Mouse (Mus musculus): ENCODE measurements around the gene Ninj1. TPM values are rescaled to one million over a fixed set of nuclear protein-coding genes. Genes with fewer than 3 reads are reported as not detected.

Gene Ninj1
- polyA plus RNA-seq, 2 experiments, result 29.0 to 43.7 TPM

GRCm38 (mm10) chr13:49225633-49226032 lies 38.3 kb downstream of the Ninj1 start:
- TF ChIP-seq CTCF (IDR thresholded peaks at IDR 0.05; ENCODE audit: low read depth) (no peak), EP300 (IDR thresholded peaks at IDR 0.05; ENCODE audit: low read depth) (no peak)
- 44% methylated on average over 4 of the region's 4 CpGs for WGBS (ENCODE audit: insufficient replicate concordance)
- no peak for ATAC-seq (ENCODE audit: insufficient read depth)

DNA sequence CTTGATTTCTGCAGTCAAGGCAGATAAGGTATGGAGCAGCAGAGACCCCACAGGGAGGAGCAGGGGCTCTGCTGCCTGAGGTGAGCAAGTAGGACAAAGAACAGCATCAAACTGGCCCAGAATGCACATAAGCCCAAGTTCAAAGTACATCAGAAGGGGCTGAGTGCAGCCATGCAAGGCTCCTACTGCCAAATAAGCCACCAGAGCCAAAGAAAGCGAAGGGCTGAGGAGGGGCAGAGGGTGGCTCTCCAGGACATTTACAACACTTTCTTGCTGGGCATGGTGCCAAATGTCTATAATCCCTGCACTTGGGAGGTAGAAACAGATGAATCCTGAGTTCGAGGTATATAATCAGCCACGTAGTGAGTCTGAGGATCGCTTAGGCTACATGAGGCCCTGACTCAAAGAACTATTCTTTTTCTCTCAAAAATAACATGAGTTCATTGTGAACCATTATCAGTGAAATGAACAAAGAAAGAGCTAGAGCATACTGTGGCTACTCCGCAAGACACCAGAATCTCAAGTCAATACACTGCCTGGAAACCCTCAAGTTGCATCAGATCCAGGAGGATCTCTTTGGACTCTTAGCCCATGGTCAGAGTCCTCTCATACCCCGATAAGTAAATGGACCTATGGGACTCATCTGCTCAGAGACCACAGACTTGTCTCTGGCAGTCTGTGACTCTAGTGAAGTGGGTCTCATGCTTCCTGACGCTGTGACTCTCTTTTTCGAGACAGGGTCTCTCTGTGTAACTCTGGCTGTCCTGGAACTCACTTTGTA lies 46.7 kb downstream of the Ninj1 start:
- Histone ChIP-seq H3K27me3 (ENCODE audit: control insufficient read depth, insufficient read depth, low read length) (no peaks in the 10 kb centered on the region), H3K36me3 (replicated peaks; ENCODE audit: control insufficient read depth, insufficient read depth, low read depth) (no peaks in the 10 kb centered on the region), H3K4me1 (replicated peaks; ENCODE audit: control insufficient read depth in 2 of 2, insufficient read depth in 2 of 2, low read length in 1 of 2) (no peaks in the 10 kb centered on the region), H3K9me3 (ENCODE audit: control insufficient read depth, low read length) (no peaks in the 10 kb centered on the region), H3K4me2 (ENCODE audit: low read depth) (no peak overlapping the region), H3K27ac (no peak overlapping the region), H3K9ac (replicated peaks) (no peak overlapping the region), H3K4me3 (ENCODE audit: insufficient read depth in 1 of 2, low read depth in 2 of 2, low read length in 2 of 2) (no peak overlapping the region)
- ATAC-seq (ENCODE audit: insufficient read depth) (no peak), DNase-seq (ENCODE audit: low read depth in 3 of 3, low spot score in 3 of 3) (no peak)
- TF ChIP-seq EP300 (IDR thresholded peaks at IDR 0.05; ENCODE audit: low read depth) (no peak), CTCF (IDR thresholded peaks at IDR 0.05; ENCODE audit: low read depth) (no peak)
- 83% methylated on average over 8 of the region's 8 CpGs for WGBS (ENCODE audit: insufficient replicate concordance)

More at GRCm38 (mm10) chr13:49225633-49226032, 38.3 kb downstream of the Ninj1 start:
- Histone ChIP-seq H3K36me3 (replicated peaks; ENCODE audit: control insufficient read depth, insufficient read depth, low read depth) (no peaks in the 10 kb centered on the region), H3K4me1 (replicated peaks; ENCODE audit: control insufficient read depth in 2 of 2, insufficient read depth in 2 of 2, low read length in 1 of 2) (no peaks in the 10 kb centered on the region), H3K27ac (no peak overlapping the region), H3K9ac (replicated peaks) (no peak overlapping the region), H3K27me3 (ENCODE audit: control insufficient read depth, insufficient read depth, low read length) (no peaks in the 10 kb centered on the region), H3K4me3 (ENCODE audit: insufficient read depth in 1 of 2, low read depth in 2 of 2, low read length in 2 of 2) (no peak overlapping the region), H3K4me2 (ENCODE audit: low read depth) (no peak overlapping the region), H3K9me3 (ENCODE audit: control insufficient read depth, low read length) (no peaks in the 10 kb centered on the region)
- DNase-seq (ENCODE audit: low read depth in 3 of 3, low spot score in 3 of 3), result no peak

- H3K4me2 ChIP-seq (ENCODE audit: low read depth), result no peak overlapping the region
- no peak for ATAC-seq (ENCODE audit: insufficient read depth)
- H3K27me3 ChIP-seq (ENCODE audit: control insufficient read depth, insufficient read depth, low read length), result no peaks in the 10 kb centered on the region
- WGBS (ENCODE audit: insufficient replicate concordance), result 78% methylated on average over 4 of the region's 4 CpGs
- H3K4me3 ChIP-seq (ENCODE audit: insufficient read depth in 1 of 2, low read depth in 2 of 2, low read length in 2 of 2), result no peak overlapping the region
- no peak for TF ChIP-seq EP300 (IDR thresholded peaks at IDR 0.05; ENCODE audit: low read depth)
- TF ChIP-seq CTCF (IDR thresholded peaks at IDR 0.05; ENCODE audit: low read depth), result 0 out of 2 replicates have a peak, but pooled peaks have one; percentile 24
- no peaks in the 10 kb centered on the region for H3K4me1 ChIP-seq (replicated peaks; ENCODE audit: control insufficient read depth in 2 of 2, insufficient read depth in 2 of 2, low read length in 1 of 2)
- H3K9me3 ChIP-seq (ENCODE audit: control insufficient read depth, low read length), result no peaks in the 10 kb centered on the region
- no peak overlapping the region for H3K9ac ChIP-seq (replicated peaks)
- no peaks in the 10 kb centered on the region for H3K36me3 ChIP-seq (replicated peaks; ENCODE audit: control insufficient read depth, insufficient read depth, low read depth)
- no peak for DNase-seq (ENCODE audit: low read depth in 3 of 3, low spot score in 3 of 3)
- H3K27ac ChIP-seq, result no peak overlapping the region
Observed at GRCm38 (mm10) chr13:49234711-49235110, 47.4 kb downstream of the Ninj1 start.

DNA sequence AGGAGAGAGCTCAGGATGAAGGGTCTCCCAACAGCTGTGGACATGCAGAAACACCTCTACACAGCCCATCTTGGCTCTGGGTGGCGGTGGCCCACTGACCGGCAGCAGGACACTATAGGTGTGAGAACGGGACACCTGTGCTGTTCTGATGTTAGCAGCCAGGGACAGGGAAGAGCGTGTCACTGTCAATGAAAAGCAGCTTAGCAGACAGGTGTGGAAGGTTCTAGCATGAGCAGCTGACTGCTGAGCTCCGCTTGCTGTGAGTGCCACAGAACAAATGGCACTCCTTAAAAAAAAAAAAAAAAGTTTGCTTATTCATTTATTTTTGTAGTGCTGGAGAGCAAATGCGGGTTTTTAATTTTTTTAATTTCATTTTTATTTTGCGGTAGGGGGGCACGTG lies 50.3 kb downstream of the Ninj1 start:
- DNase-seq (ENCODE audit: low read depth in 3 of 3, low spot score in 3 of 3) (no peak), ATAC-seq (ENCODE audit: insufficient read depth) (no peak)
- Histone ChIP-seq H3K27ac (no peak overlapping the region), H3K4me1 (replicated peaks; ENCODE audit: control insufficient read depth in 2 of 2, insufficient read depth in 2 of 2, low read length in 1 of 2) (peaks cover 0 to 7% of the 10 kb centered on the region in 2 experiments; a peak in 2 of 4 replicates), H3K27me3 (ENCODE audit: control insufficient read depth, insufficient read depth, low read length) (no peaks in the 10 kb centered on the region), H3K4me3 (ENCODE audit: insufficient read depth in 1 of 2, low read depth in 2 of 2, low read length in 2 of 2) (no peak overlapping the region), H3K9me3 (ENCODE audit: control insufficient read depth, low read length) (no peaks in the 10 kb centered on the region), H3K9ac (replicated peaks) (no peak overlapping the region), H3K36me3 (replicated peaks; ENCODE audit: control insufficient read depth, insufficient read depth, low read depth) (no peaks in the 10 kb centered on the region), H3K4me2 (ENCODE audit: low read depth) (no peak overlapping the region)
- TF ChIP-seq EP300 (IDR thresholded peaks at IDR 0.05; ENCODE audit: low read depth), result no peak
- TF ChIP-seq CTCF (IDR thresholded peaks at IDR 0.05; ENCODE audit: low read depth), result no peak
- WGBS (ENCODE audit: insufficient replicate concordance), result 81% methylated on average over 8 of the region's 8 CpGs

GRCm38 (mm10) chr13:49238737-49239136 lies 51.5 kb downstream of the Ninj1 start:
- Histone ChIP-seq H3K9ac (replicated peaks) (no peak overlapping the region), H3K27me3 (ENCODE audit: control insufficient read depth, insufficient read depth, low read length) (no peaks in the 10 kb centered on the region), H3K4me3 (ENCODE audit: insufficient read depth in 1 of 2, low read depth in 2 of 2, low read length in 2 of 2) (no peak overlapping the region), H3K4me2 (ENCODE audit: low read depth) (no peak overlapping the region), H3K36me3 (replicated peaks; ENCODE audit: control insufficient read depth, insufficient read depth, low read depth) (no peaks in the 10 kb centered on the region), H3K4me1 (replicated peaks; ENCODE audit: control insufficient read depth in 2 of 2, insufficient read depth in 2 of 2, low read length in 1 of 2) (peaks cover 0 to 16% of the 10 kb centered on the region in 2 experiments; a peak in 3 of 4 replicates), H3K9me3 (ENCODE audit: control insufficient read depth, low read length) (no peaks in the 10 kb centered on the region), H3K27ac (no peak overlapping the region)
- TF ChIP-seq EP300 (IDR thresholded peaks at IDR 0.05; ENCODE audit: low read depth), result no peak
- no peak for TF ChIP-seq CTCF (IDR thresholded peaks at IDR 0.05; ENCODE audit: low read depth)
- ATAC-seq (ENCODE audit: insufficient read depth) (no peak), DNase-seq (ENCODE audit: low read depth in 3 of 3, low spot score in 3 of 3) (no peak)
- WGBS (ENCODE audit: insufficient replicate concordance), result 80% methylated on average over 8 of the region's 8 CpGs
